Mouse (Mus musculus): ENCODE data around the gene Rpl19. TPM values are rescaled to one million over a fixed set of nuclear protein-coding genes. Genes with fewer than 3 reads are reported as not detected.

Gene Rpl19
- polyA plus RNA-seq, 1 experiment from 2014 or later, result 1,161 TPM

DNA sequence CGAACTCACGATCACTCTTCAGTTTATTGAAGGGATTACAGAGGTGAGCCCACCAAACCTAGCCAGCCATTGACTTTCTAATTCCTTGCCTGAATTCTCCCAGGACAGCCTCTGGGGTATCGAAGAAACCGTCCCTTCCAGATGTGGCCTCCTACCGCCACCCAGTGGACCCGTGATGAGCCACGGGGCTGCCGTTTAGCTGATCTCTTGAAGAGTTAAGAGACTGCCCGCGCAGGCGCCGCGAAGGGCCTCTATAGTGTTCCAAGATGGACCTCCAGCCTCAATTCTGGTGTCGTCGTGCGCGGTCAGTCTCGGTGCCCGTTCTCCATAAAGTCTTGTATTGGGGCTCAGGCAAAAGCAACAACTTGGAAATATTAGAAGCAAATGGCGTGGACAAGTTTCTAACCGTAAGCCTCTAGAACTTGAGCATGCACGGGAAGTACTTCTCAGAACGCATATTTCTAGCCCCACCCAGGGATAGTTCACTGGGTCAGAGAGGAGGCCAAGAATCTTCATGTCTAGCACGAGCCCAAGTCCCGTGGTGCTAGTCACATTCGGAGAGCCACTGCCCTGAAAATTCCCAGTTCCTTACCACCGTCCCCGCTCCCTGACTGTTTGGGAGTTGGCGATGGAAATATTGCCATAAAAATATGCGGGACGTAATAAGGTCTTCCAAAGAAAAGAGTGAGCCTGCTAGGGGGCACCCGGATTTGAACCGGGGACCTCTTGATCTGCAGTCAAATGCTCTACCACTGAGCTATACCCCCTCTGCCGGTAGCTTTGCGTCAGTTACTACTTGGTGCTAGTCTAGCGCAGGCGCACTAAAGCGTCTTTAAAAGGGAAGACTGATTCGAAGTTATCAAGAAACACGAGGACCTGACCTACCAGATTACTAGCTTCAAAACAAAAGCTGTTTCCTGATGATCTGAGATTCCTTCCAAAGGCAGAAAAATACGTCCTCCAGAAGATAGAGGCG, 38.7 kb upstream of the Rpl19 start:
- H3K27me3 ChIP-seq, result peaks cover 42% of the 10 kb centered on the region
- WGBS, result under 1% methylated on average over 42 of the region's 42 CpGs

DNA sequence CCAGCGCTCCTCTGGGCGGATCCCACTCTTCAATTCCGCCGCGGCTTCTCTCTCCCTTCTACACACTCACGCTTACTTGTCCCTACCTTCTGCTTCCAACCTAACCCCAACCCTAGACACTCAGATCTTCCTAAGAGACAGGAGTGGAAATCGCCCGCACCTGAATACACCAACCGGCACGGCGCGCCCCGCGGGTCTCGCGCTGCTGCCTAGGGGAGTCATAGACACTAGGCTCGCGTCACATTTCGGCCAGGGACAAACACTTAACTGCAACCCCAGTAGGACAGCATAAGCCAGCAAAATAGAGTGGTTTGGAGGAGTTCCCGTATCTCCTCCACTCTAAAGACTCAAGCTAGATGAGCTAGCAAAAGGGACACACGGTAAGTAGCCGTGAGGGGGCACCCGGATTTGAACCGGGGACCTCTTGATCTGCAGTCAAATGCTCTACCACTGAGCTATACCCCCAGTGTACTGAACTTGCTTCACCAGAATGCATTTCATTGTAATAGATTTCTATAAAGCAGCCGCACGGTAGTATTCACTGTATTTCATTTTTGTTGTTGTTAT, 37.9 kb upstream of the Rpl19 start:
- peak; percentile 72 for ATAC-seq (ENCODE audit: insufficient number of reproducible peaks, insufficient read depth, low FRiP score, low TSS enrichment, low read depth)
- H3K27me3 ChIP-seq, result peaks cover 36% of the 10 kb centered on the region
- H3K36me3 ChIP-seq, result no peaks in the 10 kb centered on the region
- no peaks in the 10 kb centered on the region for H3K9me3 ChIP-seq
- peak overlapping the region; percentile 89 for H3K4me2 ChIP-seq
- H3K9ac ChIP-seq, result peak overlapping the region; percentile 74
- H3K27ac ChIP-seq, result peak overlapping the region; percentile 86
- H3K4me1 ChIP-seq, result peaks cover 32% of the 10 kb centered on the region
- WGBS, result under 1% methylated on average over 26 of the region's 26 CpGs
- peak overlapping the region; percentile 71 for H3K4me3 ChIP-seq

More for the DNA sequence above, 38.7 kb upstream of the Rpl19 start:
- H3K4me1 ChIP-seq, result peaks cover 32% of the 10 kb centered on the region
- H3K9me3 ChIP-seq, result no peaks in the 10 kb centered on the region
- no peaks in the 10 kb centered on the region for H3K36me3 ChIP-seq
- H3K9ac ChIP-seq, result peak overlapping the region; percentile 74
- peak overlapping the region; percentile 86 for H3K27ac ChIP-seq
- peak overlapping the region; percentile 89 for H3K4me2 ChIP-seq
- peak; percentile 57 for ATAC-seq (ENCODE audit: insufficient number of reproducible peaks, insufficient read depth, low FRiP score, low TSS enrichment, low read depth)
- peak overlapping the region; percentile 71 for H3K4me3 ChIP-seq

DNA sequence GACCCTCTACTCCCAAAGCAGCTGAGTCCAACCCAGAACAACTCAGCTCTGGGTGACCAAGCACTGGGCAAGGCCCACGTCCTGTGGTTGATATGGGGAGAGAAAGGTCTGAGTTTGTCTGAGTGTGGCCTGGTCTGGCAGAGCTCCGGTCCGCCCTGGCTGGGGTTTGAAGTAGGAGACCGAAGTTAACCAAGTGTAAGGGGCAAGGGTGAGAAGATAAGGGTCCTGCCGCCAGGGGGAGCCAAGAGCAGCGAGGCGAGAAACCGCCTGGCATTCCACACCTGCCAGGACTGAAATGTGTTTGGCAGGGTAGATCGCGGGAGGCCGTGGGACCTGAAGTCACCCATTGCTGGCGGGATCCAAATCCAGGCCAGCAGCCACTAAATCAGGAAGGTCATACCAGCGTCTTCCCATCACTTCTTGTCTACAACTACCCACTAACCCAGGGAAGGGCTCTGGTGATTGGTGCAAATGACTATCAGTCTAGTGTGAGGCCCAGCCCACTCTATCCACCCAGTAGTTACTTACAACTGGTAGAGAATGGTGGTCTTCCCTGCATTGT, 31.9 kb upstream of the Rpl19 start:
- WGBS, result 8% methylated on average over 13 of the region's 13 CpGs
- Histone ChIP-seq H3K9me3 (no peaks in the 10 kb centered on the region), H3K9ac (peak overlapping the region; percentile 74; the same call in 1 of the 2 replicates), H3K4me1 (peaks cover 20% of the 10 kb centered on the region), H3K27ac (no peak overlapping the region), H3K4me3 (peak overlapping the region; percentile 55), H3K4me2 (peak overlapping the region; percentile 94), H3K36me3 (no peaks in the 10 kb centered on the region), H3K27me3 (0 out of 2 replicates have a peak, but pooled peaks cover 2% of the 10 kb centered on the region)
- no peak; the same call in 1 of the 2 replicates for ATAC-seq (ENCODE audit: insufficient number of reproducible peaks, insufficient read depth, low FRiP score, low TSS enrichment, low read depth)

DNA sequence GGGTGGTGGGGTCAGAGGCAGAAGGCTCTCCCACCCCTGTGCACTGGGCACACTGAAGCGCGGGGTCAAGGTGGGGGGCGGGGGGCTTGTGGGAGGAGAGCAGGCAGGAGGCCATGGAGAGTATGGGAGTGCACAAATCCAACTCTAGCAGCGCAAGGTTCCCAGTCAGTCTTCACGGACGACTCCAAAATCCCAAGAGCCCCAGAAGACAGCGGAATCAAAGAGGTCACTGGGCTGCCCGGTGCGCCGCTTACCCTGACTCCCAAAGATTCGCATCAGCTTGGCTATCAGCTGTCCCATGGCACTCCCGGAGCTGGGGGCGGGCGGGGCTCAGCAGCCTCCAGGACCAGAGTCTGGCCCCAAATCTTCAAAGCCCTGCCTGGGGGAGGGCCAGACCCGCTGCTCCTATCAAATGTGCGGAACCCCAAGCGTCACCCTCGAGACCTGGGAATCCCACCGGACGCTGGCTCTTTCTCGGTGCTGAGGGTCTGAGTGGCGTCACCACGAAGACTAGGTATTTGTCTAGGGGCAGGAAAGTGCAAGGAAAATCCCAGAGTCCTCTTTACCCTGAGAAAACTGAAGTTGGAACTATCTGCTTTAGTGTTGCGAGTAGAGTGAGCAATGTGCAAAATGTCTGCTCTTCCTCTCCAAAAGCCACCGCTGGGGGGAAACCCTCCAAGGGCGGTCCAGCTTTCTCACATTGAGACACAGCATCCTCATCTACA, 30.8 kb upstream of the Rpl19 start, which contains the start of gene Arl5c:
TSS of gene Arl5c (minus strand) at position 618 of the 725 bp plus-strand sequence.
- peaks cover 12% of the 10 kb centered on the region for H3K4me1 ChIP-seq
- no peaks in the 10 kb centered on the region for H3K9me3 ChIP-seq
- peak within 1 kb of the TSS; percentile 51; the same call in 1 of the 2 replicates for H3K27ac ChIP-seq
- peak within 1 kb of the TSS; percentile 94 for H3K4me2 ChIP-seq
- 0 out of 2 replicates have a peak, but pooled peaks cover 5% of the 10 kb centered on the region for H3K27me3 ChIP-seq
- H3K9ac ChIP-seq, result peak within 1 kb of the TSS; percentile 74
- peak within 1 kb of the TSS; percentile 55 for H3K4me3 ChIP-seq
- 0 out of 2 replicates have a peak, but pooled peaks have one; percentile 53 for ATAC-seq (ENCODE audit: insufficient number of reproducible peaks, insufficient read depth, low FRiP score, low TSS enrichment, low read depth)
- under 1% methylated on average over 26 of the region's 26 CpGs for WGBS
- H3K36me3 ChIP-seq, result no peaks in the 10 kb centered on the region

DNA sequence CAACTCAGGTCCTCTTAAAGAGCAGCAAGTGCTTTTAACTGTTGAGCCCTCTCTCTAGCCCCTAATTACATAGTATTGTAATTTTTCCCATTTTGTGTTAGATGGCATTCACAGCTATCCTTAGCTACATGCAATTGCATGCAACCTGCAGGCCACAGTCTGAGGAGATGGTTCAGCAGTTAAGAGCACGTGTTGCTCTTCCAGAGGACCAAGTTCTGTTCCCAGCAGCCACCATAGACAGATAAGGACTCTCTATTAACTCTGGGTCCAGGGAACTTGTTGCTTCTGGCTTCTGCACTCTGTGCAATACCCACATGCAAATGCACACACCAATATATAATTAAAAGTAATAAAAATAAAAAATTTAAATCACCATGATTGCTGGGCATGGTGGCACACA, 29.8 kb upstream of the Rpl19 start:
- WGBS, result 70% methylated on average over 1 of the region's 1 CpGs
- Histone ChIP-seq H3K36me3 (no peaks in the 10 kb centered on the region), H3K9me3 (no peaks in the 10 kb centered on the region), H3K4me3 (no peak overlapping the region), H3K4me2 (no peak overlapping the region), H3K27me3 (peaks cover 11% of the 10 kb centered on the region), H3K4me1 (peaks cover 18% of the 10 kb centered on the region), H3K27ac (no peak overlapping the region), H3K9ac (no peak overlapping the region)
- ATAC-seq (ENCODE audit: insufficient number of reproducible peaks, insufficient read depth, low FRiP score, low TSS enrichment, low read depth), result no peak

DNA sequence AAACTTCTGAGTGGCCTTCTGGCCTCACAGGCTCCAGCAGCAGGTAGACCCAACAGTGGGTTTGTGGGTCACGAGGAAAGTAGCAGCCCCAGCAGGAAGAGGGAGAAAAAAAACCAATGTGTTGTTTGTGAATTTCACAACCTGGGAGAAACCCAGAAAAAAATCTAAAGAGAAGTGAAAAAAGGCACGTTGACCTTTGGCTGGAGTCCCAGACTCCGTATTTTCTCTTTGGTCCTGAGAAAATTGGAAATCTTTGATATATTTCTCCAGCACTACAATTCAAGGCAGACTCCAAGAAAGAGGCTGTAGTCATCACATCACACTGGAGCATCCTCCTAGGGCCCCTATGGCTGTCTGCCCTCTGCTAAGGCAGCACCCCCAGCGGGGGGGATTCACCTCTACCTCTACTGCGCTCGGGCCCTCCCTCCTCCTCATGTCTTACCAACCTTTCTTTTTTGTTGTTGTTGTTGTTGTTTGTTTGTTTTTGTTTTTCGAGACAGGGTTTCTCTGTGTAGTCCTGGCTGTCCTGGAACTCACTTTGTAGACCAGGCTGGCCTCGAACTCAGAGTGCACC, 29.0 kb upstream of the Rpl19 start:
- no peaks in the 10 kb centered on the region for H3K9me3 ChIP-seq
- 81% methylated on average over 8 of the region's 8 CpGs for WGBS
- ATAC-seq (ENCODE audit: insufficient number of reproducible peaks, insufficient read depth, low FRiP score, low TSS enrichment, low read depth), result no peak
- no peak overlapping the region for H3K4me3 ChIP-seq
- no peak overlapping the region for H3K27ac ChIP-seq
- H3K36me3 ChIP-seq, result no peaks in the 10 kb centered on the region
- H3K9ac ChIP-seq, result no peak overlapping the region
- peaks cover 25% of the 10 kb centered on the region for H3K4me1 ChIP-seq
- H3K4me2 ChIP-seq, result no peak overlapping the region
- peaks cover 17% of the 10 kb centered on the region for H3K27me3 ChIP-seq

DNA sequence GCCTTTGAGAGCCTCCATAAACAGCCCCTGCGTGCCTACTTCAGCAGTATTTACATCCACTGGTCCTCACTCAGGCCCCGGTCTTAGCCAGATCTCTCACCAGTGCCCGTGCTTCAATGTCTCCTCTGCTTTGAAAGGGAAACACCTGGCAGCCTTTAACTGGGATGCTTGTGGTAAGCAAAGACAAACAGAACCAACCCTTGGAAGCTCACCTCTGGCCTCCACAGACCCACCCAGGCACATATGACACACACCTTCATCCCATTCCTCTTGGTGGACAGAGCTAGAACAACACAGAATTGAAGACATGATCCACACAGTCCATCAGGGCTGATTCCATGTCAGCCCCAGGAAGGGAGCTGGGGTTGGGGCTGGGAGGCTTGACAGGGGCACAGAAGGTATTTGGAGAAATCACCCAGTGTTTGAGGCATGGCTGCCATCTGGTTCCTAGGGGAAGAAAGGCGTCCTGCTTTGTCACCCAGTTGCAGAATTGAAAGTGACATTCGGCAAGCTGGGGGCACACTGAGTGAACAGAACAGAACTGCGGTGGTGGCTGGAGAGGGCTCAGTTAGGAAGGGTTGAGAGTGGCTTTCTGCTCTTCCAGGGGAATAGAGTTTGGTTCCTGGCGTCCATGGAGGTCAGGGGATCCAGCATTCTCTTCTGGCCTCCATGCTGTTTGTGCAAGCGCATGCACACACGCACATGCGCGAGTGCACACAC, 28.3 kb upstream of the Rpl19 start:
- Histone ChIP-seq H3K4me2 (no peak overlapping the region), H3K4me3 (no peak overlapping the region), H3K36me3 (peaks cover 6% of the 10 kb centered on the region; the same call in 1 of the 2 replicates), H3K9ac (no peak overlapping the region), H3K27ac (no peak overlapping the region), H3K4me1 (peaks cover 32% of the 10 kb centered on the region), H3K9me3 (no peaks in the 10 kb centered on the region), H3K27me3 (peaks cover 17% of the 10 kb centered on the region)
- no peak for ATAC-seq (ENCODE audit: insufficient number of reproducible peaks, insufficient read depth, low FRiP score, low TSS enrichment, low read depth)
- WGBS, result 82% methylated on average over 11 of the region's 11 CpGs

DNA sequence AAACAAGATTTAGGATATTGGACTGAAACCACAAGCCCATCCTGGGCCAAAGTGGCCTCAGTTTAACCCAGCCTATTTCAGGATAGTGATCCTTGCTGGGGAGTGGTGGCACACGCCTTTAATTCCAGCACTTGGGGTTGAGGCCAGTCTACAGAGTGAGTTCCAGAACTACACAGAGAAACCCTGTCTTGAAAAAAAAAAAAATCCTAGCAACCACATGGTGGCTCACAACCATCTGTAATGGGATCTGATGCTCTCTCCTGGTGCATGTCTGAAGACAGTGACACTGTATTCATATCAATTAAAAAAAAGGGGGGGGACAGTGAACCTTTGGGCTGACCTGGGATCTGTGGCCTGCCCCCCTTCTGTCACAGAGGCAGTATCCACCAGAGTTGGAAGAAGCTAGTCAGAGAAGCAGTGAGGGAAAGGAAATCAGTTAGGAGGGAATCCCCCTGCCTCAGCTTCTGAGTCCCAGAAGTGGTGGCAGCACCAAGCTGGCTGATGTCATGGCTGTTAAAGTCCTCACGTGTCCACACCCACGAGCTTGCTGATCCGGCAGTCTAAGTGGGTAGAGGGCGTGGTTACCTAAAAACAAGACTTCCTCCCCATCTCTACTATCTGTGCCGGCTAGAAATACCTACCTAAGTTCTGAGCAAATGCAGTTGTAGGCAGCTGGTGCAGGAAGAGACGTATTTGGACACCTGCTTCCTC, 27.5 kb upstream of the Rpl19 start:
- no peaks in the 10 kb centered on the region for H3K9me3 ChIP-seq
- peaks cover 10% of the 10 kb centered on the region for H3K36me3 ChIP-seq
- H3K27me3 ChIP-seq, result peaks cover 17% of the 10 kb centered on the region
- no peak overlapping the region for H3K4me3 ChIP-seq
- H3K9ac ChIP-seq, result no peak overlapping the region
- H3K27ac ChIP-seq, result no peak overlapping the region
- H3K4me2 ChIP-seq, result no peak overlapping the region
- H3K4me1 ChIP-seq, result peaks cover 40% of the 10 kb centered on the region
- WGBS, result 62% methylated on average over 7 of the region's 7 CpGs
- ATAC-seq (ENCODE audit: insufficient number of reproducible peaks, insufficient read depth, low FRiP score, low TSS enrichment, low read depth), result no peak

DNA sequence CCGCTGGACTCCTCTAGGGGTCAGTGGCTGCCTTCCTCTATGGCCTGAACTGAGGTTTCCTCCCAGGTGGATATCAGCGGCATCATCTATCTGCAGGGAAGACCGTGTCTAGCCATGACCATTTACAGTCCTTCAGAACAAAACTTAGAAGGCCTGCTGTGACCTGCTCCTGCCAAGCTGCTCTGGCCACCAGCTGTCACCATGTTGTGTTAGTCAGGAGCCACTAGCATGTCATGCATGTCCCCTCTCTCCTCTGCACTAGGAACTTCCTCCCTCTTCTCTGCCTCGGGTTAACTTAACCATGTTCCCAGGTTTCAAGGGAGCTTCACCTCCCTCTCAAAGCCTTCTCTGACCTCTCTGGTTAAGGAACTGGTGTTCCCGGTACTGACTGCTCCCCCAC, 26.8 kb upstream of the Rpl19 start:
- 66% methylated on average over 5 of the region's 5 CpGs for WGBS
- ATAC-seq (ENCODE audit: insufficient number of reproducible peaks, insufficient read depth, low FRiP score, low TSS enrichment, low read depth), result no peak
- H3K27me3 ChIP-seq, result peaks cover 14% of the 10 kb centered on the region
- peaks cover 17% of the 10 kb centered on the region for H3K36me3 ChIP-seq
- no peak overlapping the region for H3K4me2 ChIP-seq
- H3K27ac ChIP-seq, result no peak overlapping the region
- H3K9me3 ChIP-seq, result no peaks in the 10 kb centered on the region
- H3K9ac ChIP-seq, result no peak overlapping the region
- H3K4me3 ChIP-seq, result no peak overlapping the region
- peaks cover 38% of the 10 kb centered on the region for H3K4me1 ChIP-seq
